Mouse (Mus musculus): ENCODE data around the gene Ung. TPM values are rescaled to one million over a fixed set of nuclear protein-coding genes. Genes with fewer than 3 reads are reported as not detected.

Ung gene
- polyA plus RNA-seq, 1 experiment from 2014 or later = 13.5 TPM

- H3K27me3 ChIP-seq = no peaks in the 10 kb centered on the region
- no peak overlapping the region for H3K27ac ChIP-seq (replicated peaks)
- no peak for ATAC-seq (ENCODE audit: low FRiP score, low read depth)
- H3K4me3 ChIP-seq = no peak overlapping the region
- no peak overlapping the region for H3K4me2 ChIP-seq
- H3K4me1 ChIP-seq (replicated peaks) = peaks cover 41% of the 10 kb centered on the region
- 91% methylated on average over 10 of the region's 10 CpGs for WGBS
- H3K9me3 ChIP-seq = no peaks in the 10 kb centered on the region
- H3K9ac ChIP-seq = no peak overlapping the region
- H3K36me3 ChIP-seq = no peaks in the 10 kb centered on the region
Observed at GRCm38 (mm10) chr5:114135516-114135915, 5.3 kb downstream of the Ung start.

GRCm38 (mm10) chr5:114137481-114138276, 7.5 kb downstream of the Ung start:
- WGBS = 77% methylated on average over 15 of the region's 15 CpGs
- Histone ChIP-seq H3K4me1 (replicated peaks) (peaks cover 29% of the 10 kb centered on the region), H3K27ac (replicated peaks) (peak overlapping the region; percentile 81; the same call in 1 of the 2 replicates), H3K27me3 (no peaks in the 10 kb centered on the region), H3K4me2 (no peak overlapping the region), H3K36me3 (no peaks in the 10 kb centered on the region), H3K9me3 (no peaks in the 10 kb centered on the region), H3K9ac (no peak overlapping the region), H3K4me3 (no peak overlapping the region)
- no peak for ATAC-seq (ENCODE audit: low FRiP score, low read depth)

GRCm38 (mm10) chr5:114138277-114139164, 8.3 kb downstream of the Ung start:
- Histone ChIP-seq H3K27me3 (no peaks in the 10 kb centered on the region), H3K4me2 (peak overlapping the region; percentile 30), H3K4me3 (no peak overlapping the region), H3K4me1 (replicated peaks) (peaks cover 29% of the 10 kb centered on the region), H3K36me3 (no peaks in the 10 kb centered on the region), H3K27ac (replicated peaks) (peak overlapping the region; percentile 81), H3K9me3 (no peaks in the 10 kb centered on the region), H3K9ac (no peak overlapping the region)
- ATAC-seq (ENCODE audit: low FRiP score, low read depth) = 0 out of 2 replicates have a peak, but pooled peaks have one; percentile 31
- WGBS = 57% methylated on average over 21 of the region's 21 CpGs

- Histone ChIP-seq H3K27me3 (no peaks in the 10 kb centered on the region), H3K4me3 (no peak overlapping the region), H3K4me2 (peak overlapping the region; percentile 30), H3K9ac (no peak overlapping the region), H3K36me3 (no peaks in the 10 kb centered on the region), H3K4me1 (replicated peaks) (peaks cover 29% of the 10 kb centered on the region), H3K9me3 (no peaks in the 10 kb centered on the region), H3K27ac (replicated peaks) (peak overlapping the region; percentile 81)
- 10% methylated on average over 9 of the region's 9 CpGs for WGBS
- peak; percentile 87 for ATAC-seq (ENCODE audit: low FRiP score, low read depth)
Observed at GRCm38 (mm10) chr5:114139175-114139574, 9.0 kb downstream of the Ung start.

DNA sequence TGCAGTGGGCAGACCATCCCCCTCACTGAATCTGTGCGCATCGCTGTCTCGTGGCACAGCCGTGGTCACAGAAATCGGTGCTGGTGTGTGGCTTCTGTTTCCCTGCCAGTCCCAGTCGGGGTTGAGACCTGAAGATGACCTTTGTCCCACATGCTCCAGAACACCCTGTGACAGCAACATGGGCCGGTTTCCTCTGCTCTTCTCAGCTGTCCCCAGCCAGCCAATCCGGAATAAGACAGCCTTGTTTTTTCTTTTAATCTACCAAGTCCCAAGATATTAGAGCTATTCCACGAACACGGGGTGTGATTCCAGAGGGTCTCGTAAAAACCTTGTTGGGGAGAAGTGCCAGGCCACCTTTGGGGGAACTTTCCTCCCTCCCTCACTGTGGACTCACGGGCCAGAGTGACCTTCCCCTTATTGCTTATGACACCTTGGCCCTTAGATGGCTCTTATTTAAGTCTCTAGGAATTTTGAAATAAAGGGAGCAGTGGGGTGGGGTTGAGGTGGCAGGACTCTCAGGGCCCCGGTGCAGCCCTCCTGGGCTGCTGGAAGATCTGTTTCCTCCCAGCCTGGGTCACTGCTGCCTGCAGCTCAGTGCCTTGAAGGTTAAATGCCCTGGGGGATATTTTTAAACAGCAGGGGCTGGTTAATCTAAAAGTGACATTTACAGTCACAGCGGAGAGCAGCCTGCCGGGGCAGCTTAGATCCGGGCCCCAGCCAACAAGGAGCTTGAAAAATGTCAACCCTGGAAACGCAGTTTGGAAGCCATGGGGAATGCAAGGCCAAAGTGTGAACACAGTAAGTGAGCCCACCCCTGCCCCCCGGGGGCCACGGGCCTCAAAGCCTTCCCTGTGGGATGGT, 16.1 kb downstream of the Ung start, which contains the start of gene Acacb:
TSS of gene Acacb (plus strand) at position 508 of the 861 bp plus-strand sequence.
- ATAC-seq (ENCODE audit: low FRiP score, low read depth) = no peak
- Histone ChIP-seq H3K9me3 (no peaks in the 10 kb centered on the region), H3K27me3 (no peaks in the 10 kb centered on the region), H3K4me1 (replicated peaks) (peaks cover 6% of the 10 kb centered on the region; the same call in 1 of the 2 replicates), H3K27ac (replicated peaks) (no peak within 1 kb of the TSS), H3K9ac (no peak within 1 kb of the TSS), H3K36me3 (no peaks in the 10 kb centered on the region), H3K4me3 (no peak within 1 kb of the TSS), H3K4me2 (no peak within 1 kb of the TSS)
- 44% methylated on average over 19 of the region's 19 CpGs for WGBS

GRCm38 (mm10) chr5:114147043-114147972, 17.1 kb downstream of the Ung start:
- H3K4me1 ChIP-seq (replicated peaks) = peaks cover 6% of the 10 kb centered on the region; the same call in 1 of the 2 replicates
- 82% methylated on average over 14 of the region's 14 CpGs for WGBS

GRCm38 (mm10) chr5:114152359-114153092, 22.3 kb downstream of the Ung start:
- no peak overlapping the region for H3K4me2 ChIP-seq
- H3K9me3 ChIP-seq = no peaks in the 10 kb centered on the region
- ATAC-seq (ENCODE audit: low FRiP score, low read depth) = no peak
- no peaks in the 10 kb centered on the region for H3K27me3 ChIP-seq
- H3K4me3 ChIP-seq = no peak overlapping the region
- H3K36me3 ChIP-seq = no peaks in the 10 kb centered on the region
- 0 out of 2 replicates have a peak, but pooled peaks cover 4% of the 10 kb centered on the region for H3K4me1 ChIP-seq (replicated peaks)
- no peak overlapping the region for H3K9ac ChIP-seq
- WGBS = 84% methylated on average over 12 of the region's 12 CpGs
- H3K27ac ChIP-seq (replicated peaks) = no peak overlapping the region

More at GRCm38 (mm10) chr5:114147043-114147972, 17.1 kb downstream of the Ung start:
- Histone ChIP-seq H3K27ac (replicated peaks) (no peak overlapping the region), H3K9me3 (no peaks in the 10 kb centered on the region), H3K4me3 (no peak overlapping the region), H3K36me3 (no peaks in the 10 kb centered on the region), H3K27me3 (no peaks in the 10 kb centered on the region), H3K9ac (no peak overlapping the region), H3K4me2 (no peak overlapping the region)
- ATAC-seq (ENCODE audit: low FRiP score, low read depth) = no peak

DNA sequence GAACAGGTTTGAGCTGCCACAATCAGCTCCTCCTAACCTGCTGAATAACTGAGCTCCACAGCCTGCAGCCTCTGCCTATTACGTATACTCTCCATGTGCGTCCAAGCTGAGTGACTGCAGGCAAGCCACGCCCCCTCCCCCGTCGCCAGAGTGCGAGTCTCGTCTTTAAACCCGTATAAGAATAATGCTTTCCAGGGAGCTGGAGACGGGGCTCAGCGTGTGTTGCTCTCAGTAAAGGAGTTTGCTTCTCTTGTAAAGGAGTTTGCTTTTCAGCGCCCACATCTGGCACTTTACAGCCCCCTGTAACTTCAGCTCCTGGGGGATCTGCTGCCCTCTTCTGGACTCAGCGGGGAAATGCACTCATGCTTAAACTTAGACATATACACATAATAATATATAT, 23.3 kb downstream of the Ung start:
- no peaks in the 10 kb centered on the region for H3K36me3 ChIP-seq
- H3K9me3 ChIP-seq = no peaks in the 10 kb centered on the region
- WGBS = 4% methylated on average over 12 of the region's 12 CpGs
- no peaks in the 10 kb centered on the region for H3K27me3 ChIP-seq
- ATAC-seq (ENCODE audit: low FRiP score, low read depth) = no peak
- peak overlapping the region; percentile 22; the same call in 1 of the 2 replicates for H3K4me3 ChIP-seq
- H3K4me1 ChIP-seq (replicated peaks) = 0 out of 2 replicates have a peak, but pooled peaks cover 4% of the 10 kb centered on the region
- peak overlapping the region; percentile 29 for H3K4me2 ChIP-seq
- no peak overlapping the region for H3K27ac ChIP-seq (replicated peaks)
- H3K9ac ChIP-seq = no peak overlapping the region

DNA sequence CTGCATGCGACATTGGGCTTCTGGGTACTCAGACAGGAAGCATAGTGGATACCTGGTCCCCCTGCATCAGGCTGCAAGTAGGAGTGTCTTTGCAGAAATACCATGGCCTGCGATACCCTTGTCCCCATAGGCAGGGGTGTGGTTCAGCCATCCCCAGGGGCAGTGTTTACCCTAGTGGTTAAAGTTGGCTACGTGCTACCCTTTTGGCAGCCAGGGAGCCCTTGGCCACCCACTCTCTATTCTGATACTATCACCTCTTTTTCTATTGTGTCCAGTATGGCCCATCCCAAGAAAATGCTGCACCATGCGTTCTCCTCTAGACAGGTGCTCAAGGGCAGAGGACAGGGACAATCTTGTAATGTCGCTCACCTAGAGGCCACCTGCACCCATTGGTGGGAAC, 24.6 kb downstream of the Ung start:
- Histone ChIP-seq H3K9me3 (no peaks in the 10 kb centered on the region), H3K27ac (replicated peaks) (no peak overlapping the region), H3K27me3 (no peaks in the 10 kb centered on the region), H3K9ac (no peak overlapping the region), H3K4me2 (no peak overlapping the region), H3K36me3 (no peaks in the 10 kb centered on the region), H3K4me3 (no peak overlapping the region), H3K4me1 (replicated peaks) (0 out of 2 replicates have a peak, but pooled peaks cover 4% of the 10 kb centered on the region)
- ATAC-seq (ENCODE audit: low FRiP score, low read depth) = no peak
- 92% methylated on average over 5 of the region's 5 CpGs for WGBS

Measured in hindbrain, embryonic 15.5 days (tissue).